ENCODE assay signal across 8 mouse cellular contexts in genomic region chr16:62807249-62807979, GRCm38 (mm10). TPM values are rescaled to one million over a fixed set of nuclear protein-coding genes. Genes with fewer than 3 reads are reported as not detected.
DNase-seq lines count a peak whose midpoint lies in the region; ATAC-seq and TF ChIP-seq lines count a peak whose summit lies in the region.

No protein-coding gene starts in this region.

- H3K79me2 ChIP-seq in CH12.LX (replicated peaks; ENCODE audit: control insufficient read depth, extremely low read depth, insufficient read depth, poor library complexity, severe bottlenecking) = no peaks in the 10 kb centered on the region

- 62% methylated on average over 8 of the region's 8 CpGs for WGBS in heart, embryonic 12.5 days
- WGBS in embryonic facial prominence, embryonic 15.5 days = 67% methylated on average over 8 of the region's 8 CpGs

- no peaks in the 10 kb centered on the region for H3K9me3 ChIP-seq in heart, embryonic 12.5 days (replicated peaks)
- H3K9me3 ChIP-seq in CH12.LX (replicated peaks; ENCODE audit: low read length) = no peaks in the 10 kb centered on the region
- H3K9me3 ChIP-seq in embryonic facial prominence, embryonic 15.5 days (replicated peaks) = no peaks in the 10 kb centered on the region

- DNase-seq in heart, postnatal 10 days = peak; percentile 12 to 17
- DNase-seq in CH12.LX (ENCODE audit: extremely low read depth) = peak; percentile 40
- no peak for DNase-seq in adrenal gland, adult 18-20 months (ENCODE audit: low spot score in 2 of 2)
- no peak for DNase-seq in B cell, adult 2 months
- no peak for DNase-seq in urinary bladder, postnatal 25 days (ENCODE audit: low spot score)

- TF ChIP-seq POLR2A in CH12.LX (IDR thresholded peaks at IDR 0.05; ENCODE audit: low read depth, low read length) = no peak

- peak; percentile 31; the same call in 1 of the 2 replicates for TF ChIP-seq EP300 in CH12.LX (IDR thresholded peaks at IDR 0.05; ENCODE audit: low read length)

- H3K9ac ChIP-seq in heart, embryonic 12.5 days = no peak overlapping the region
- H3K9ac ChIP-seq in CH12.LX (ENCODE audit: insufficient read depth, low read depth) = no peak overlapping the region
- H3K9ac ChIP-seq in embryonic facial prominence, embryonic 15.5 days = no peak overlapping the region

- dilution Hi-C loops in CH12.LX (cut with MboI; ENCODE audit: extremely low pct_ligation_motif_present, extremely low pct_unique_long_range_greater_than_20kb, low sequenced_read_pairs) = no loop called here

- H3K4me3 ChIP-seq in heart, embryonic 12.5 days = no peak overlapping the region
- H3K4me3 ChIP-seq in CH12.LX (replicated peaks in 1 of 3; ENCODE audit: low read depth in 2 of 3, low read length in 2 of 3, poor library complexity in 1 of 3) = no peak overlapping the region
- H3K4me3 ChIP-seq in embryonic facial prominence, embryonic 15.5 days (replicated peaks) = no peak overlapping the region

- TF ChIP-seq RAD21 in CH12.LX (IDR thresholded peaks at IDR 0.05; ENCODE audit: low read depth, low read length) = no peak

- no peak for TF ChIP-seq CTCF in CH12.LX (conservative IDR thresholded peaks at IDR 0.05 in 1 of 2, IDR thresholded peaks at IDR 0.05 in 1 of 2; ENCODE audit: low read depth in 2 of 2, low read length in 2 of 2)

- H3K27ac ChIP-seq in heart, embryonic 12.5 days (ENCODE audit: poor library complexity, severe bottlenecking) = no peak overlapping the region
- no peak overlapping the region for H3K27ac ChIP-seq in CH12.LX (ENCODE audit: insufficient read depth, low read depth)
- H3K27ac ChIP-seq in embryonic facial prominence, embryonic 15.5 days (replicated peaks) = no peak overlapping the region

- H3K36me3 ChIP-seq in heart, embryonic 12.5 days = peaks cover 11% of the 10 kb centered on the region
- peaks cover 9 to 35% of the 10 kb centered on the region in 2 experiments for H3K36me3 ChIP-seq in CH12.LX (replicated peaks in 1 of 2; ENCODE audit: control insufficient read depth in 1 of 2, insufficient read depth in 1 of 2, low read length in 1 of 2)
- H3K36me3 ChIP-seq in embryonic facial prominence, embryonic 15.5 days = peaks cover 12% of the 10 kb centered on the region; the same call in 1 of the 2 replicates

- H3K4me1 ChIP-seq in heart, embryonic 12.5 days (replicated peaks) = peaks cover 6% of the 10 kb centered on the region; the same call in 1 of the 2 replicates
- H3K4me1 ChIP-seq in CH12.LX (ENCODE audit: control insufficient read depth in 1 of 2, insufficient read depth in 2 of 2) = peaks cover 6 to 29% of the 10 kb centered on the region in 2 experiments
- H3K4me1 ChIP-seq in embryonic facial prominence, embryonic 15.5 days = no peaks in the 10 kb centered on the region

- intact Hi-C loops in heart, postnatal 10 days (cut with DNase I) = no loop called here

- ATAC-seq in heart, embryonic 12.5 days (ENCODE audit: insufficient number of reproducible peaks, low FRiP score) = no peak
- ATAC-seq in embryonic facial prominence, embryonic 15.5 days (ENCODE audit: insufficient number of reproducible peaks, low FRiP score, low TSS enrichment, low read depth) = peak; percentile 39; the same call in 1 of the 2 replicates
- peak; percentile 40 for ATAC-seq in megakaryocyte progenitor cell, adult 5-6 weeks (replicated peaks; ENCODE audit: poor library complexity)

- H3K4me2 ChIP-seq in heart, embryonic 12.5 days = no peak overlapping the region
- no peak overlapping the region for H3K4me2 ChIP-seq in CH12.LX (ENCODE audit: insufficient read depth, low read depth, poor library complexity, severe bottlenecking)
- H3K4me2 ChIP-seq in embryonic facial prominence, embryonic 15.5 days (replicated peaks) = no peak overlapping the region

- no peaks in the 10 kb centered on the region for H3K27me3 ChIP-seq in heart, embryonic 12.5 days (replicated peaks)
- H3K27me3 ChIP-seq in CH12.LX (replicated peaks) = no peaks in the 10 kb centered on the region
- H3K27me3 ChIP-seq in embryonic facial prominence, embryonic 15.5 days = no peaks in the 10 kb centered on the region

- in situ Hi-C loops in CH12.LX (cut with MboI; ENCODE audit: low pct_ligation_motif_present, low pct_unique_long_range_greater_than_20kb, low sequenced_read_pairs) = no loop called here

TF ChIP-seq in CH12.LX, 34 proteins besides CTCF, POLR2A, EP300 and RAD21:
- TF ChIP-seq JUN (IDR thresholded peaks at IDR 0.05; ENCODE audit: insufficient read depth, low read depth, low read length) (no peak), ETS1 (conservative IDR thresholded peaks at IDR 0.05; ENCODE audit: low read depth, low read length) (peak; percentile 57)

RNA-seq across cellular contexts. Expression of gene Stx19, which starts 7.1 kb away (rescaled TPM):
- total RNA-seq in heart, postnatal 10 days (2021) = not detected
- 0.15 and 0.24 TPM in 2 replicates for polyA plus RNA-seq in heart, embryonic 12.5 days (2016; fragmentation: Nextera tagmentation; extraction: Ambion mirVana)
- total RNA-seq in CH12.LX (2012; rRNA removed) (not detected in 2 replicates), CH12.LX (2014; rRNA removed) (not detected in 2 replicates)
- 0.08 and 0.11 TPM in 2 replicates for polyA plus RNA-seq in CH12.LX (2012; ENCODE audit: insufficient read length, low read depth)
- polyA plus RNA-seq in embryonic facial prominence, embryonic 15.5 days (2015; fragmentation: Nextera tagmentation; extraction: Ambion mirVana) = 1.9 and 2.0 TPM in 2 replicates
- not detected in 2 replicates for total RNA-seq in megakaryocyte progenitor cell, adult 5-6 weeks (2015)
- not detected in 2 replicates for total RNA-seq in megakaryocyte progenitor cell, adult 5-6 weeks (2017)
- total RNA-seq in adrenal gland, adult 18-20 months (2021) = not detected

RNA-seq across cellular contexts. Expression of gene Nsun3, which starts 20.8 kb away (rescaled TPM):
- total RNA-seq in heart, postnatal 10 days (2021) = 10 to 100 TPM; 10.3 to 11.9 TPM
- polyA plus RNA-seq in heart, embryonic 12.5 days (2016; fragmentation: Nextera tagmentation; extraction: Ambion mirVana) = 8.1 and 8.6 TPM in 2 replicates
- total RNA-seq in CH12.LX (2012; rRNA removed) (8.4 and 10.1 TPM in 2 replicates), CH12.LX (2014; rRNA removed) (11.6 and 12.2 TPM in 2 replicates)
- 13.4 and 15.3 TPM in 2 replicates for polyA plus RNA-seq in CH12.LX (2012; ENCODE audit: insufficient read length, low read depth)
- 8.5 and 10.9 TPM in 2 replicates for polyA plus RNA-seq in embryonic facial prominence, embryonic 15.5 days (2015; fragmentation: Nextera tagmentation; extraction: Ambion mirVana)
- 80.9 and 89.4 TPM in 2 replicates for total RNA-seq in megakaryocyte progenitor cell, adult 5-6 weeks (2015)
- 16.6 and 23.4 TPM in 2 replicates for total RNA-seq in megakaryocyte progenitor cell, adult 5-6 weeks (2017)
- 10 to 100 TPM; 10.4 to 11.2 TPM for total RNA-seq in adrenal gland, adult 18-20 months (2021)

RNA-seq across cellular contexts. Expression of gene Arl13b, which starts 39.4 kb away (rescaled TPM):
- 10 to 100 TPM in 1 of 2 experiments, 1 to 10 TPM in 1; 9.8 to 11.3 TPM for total RNA-seq in heart, postnatal 10 days (2021)
- polyA plus RNA-seq in heart, embryonic 12.5 days (2016; fragmentation: Nextera tagmentation; extraction: Ambion mirVana) = 9.7 and 10.4 TPM in 2 replicates
- total RNA-seq in CH12.LX (2012; rRNA removed) (7.2 and 10.9 TPM in 2 replicates), CH12.LX (2014; rRNA removed) (14.5 and 14.9 TPM in 2 replicates)
- polyA plus RNA-seq in CH12.LX (2012; ENCODE audit: insufficient read length, low read depth) = 9.3 and 9.8 TPM in 2 replicates
- polyA plus RNA-seq in embryonic facial prominence, embryonic 15.5 days (2015; fragmentation: Nextera tagmentation; extraction: Ambion mirVana) = 26.7 and 30.1 TPM in 2 replicates
- 8.3 and 8.8 TPM in 2 replicates for total RNA-seq in megakaryocyte progenitor cell, adult 5-6 weeks (2015)
- 6.0 and 6.8 TPM in 2 replicates for total RNA-seq in megakaryocyte progenitor cell, adult 5-6 weeks (2017)
- total RNA-seq in adrenal gland, adult 18-20 months (2021) = 10 to 100 TPM in 1 of 2 experiments, 1 to 10 TPM in 1; 8.1 to 12.3 TPM

RNA-seq across cellular contexts. Expression of gene Pros1, which starts 46.7 kb away (rescaled TPM):
- 10 to 100 TPM; 24.4 to 27.8 TPM for total RNA-seq in heart, postnatal 10 days (2021)
- 17.5 and 18.8 TPM in 2 replicates for polyA plus RNA-seq in heart, embryonic 12.5 days (2016; fragmentation: Nextera tagmentation; extraction: Ambion mirVana)
- total RNA-seq in CH12.LX (2012; rRNA removed) = 8.4 and 9.7 TPM in 2 replicates
- total RNA-seq in CH12.LX (2014; rRNA removed) = 1.3 and 2.3 TPM in 2 replicates
- 1.6 and 1.8 TPM in 2 replicates for polyA plus RNA-seq in CH12.LX (2012; ENCODE audit: insufficient read length, low read depth)
- polyA plus RNA-seq in embryonic facial prominence, embryonic 15.5 days (2015; fragmentation: Nextera tagmentation; extraction: Ambion mirVana) = 58.4 and 60.0 TPM in 2 replicates
- 2.3 and 3.8 TPM in 2 replicates for total RNA-seq in megakaryocyte progenitor cell, adult 5-6 weeks (2015)
- total RNA-seq in megakaryocyte progenitor cell, adult 5-6 weeks (2017) = 4.1 and 6.1 TPM in 2 replicates
- 10 to 100 TPM; 48.4 to 56.3 TPM for total RNA-seq in adrenal gland, adult 18-20 months (2021)

Comparison
In these comparisons a context has a peak if more than half of its experiments do, and no peak if none do; other contexts are left out.
1. DNase-seq: peak in heart, postnatal 10 days (2 of 2) and CH12.LX (single experiment); none in adrenal gland, adult 18-20 months (0 of 2), B cell, adult 2 months (0 of 2) and urinary bladder, postnatal 25 days (single experiment).